Mouse (Mus musculus) erythroid progenitor cell, adult 5-6 weeks (primary cell): Measurements from ENCODE around the gene Mtmr3. TPM values are rescaled to one million over a fixed set of nuclear protein-coding genes. Genes with fewer than 3 reads are reported as not detected.

Experiments used
- ATAC-seq: replicated peaks from 2 replicates; pipeline ENCODE4 v1.8.0; 2016; ENCODE audit warnings: moderate number of reproducible peaks, mild to moderate bottlenecking, moderate TSS enrichment, inconsistent platforms; ENCODE audit not compliant: poor library complexity, low FRiP score, severe bottlenecking
- total RNA-seq, 2 experiments: library from RNA; stranded (forward) in 1 of 2; stranded (reverse) in 1 of 2; fragments of 150-400 nt in 1 of 2; fragments of 186-747, 209-891 nt in 1 of 2; gene quantifications; 2 replicates each; pipeline versions ENCODE4 v1.2.3 to v1.2.4; 2015 to 2017; ENCODE audit warnings: low replicate concordance in 2 of 2

Mtmr3 gene
- 76.0 and 88.0 TPM in 2 replicates for total RNA-seq (2015; ENCODE audit: low replicate concordance)
- total RNA-seq (2017; ENCODE audit: low replicate concordance): 139 and 164 TPM in 2 replicates

DNA sequence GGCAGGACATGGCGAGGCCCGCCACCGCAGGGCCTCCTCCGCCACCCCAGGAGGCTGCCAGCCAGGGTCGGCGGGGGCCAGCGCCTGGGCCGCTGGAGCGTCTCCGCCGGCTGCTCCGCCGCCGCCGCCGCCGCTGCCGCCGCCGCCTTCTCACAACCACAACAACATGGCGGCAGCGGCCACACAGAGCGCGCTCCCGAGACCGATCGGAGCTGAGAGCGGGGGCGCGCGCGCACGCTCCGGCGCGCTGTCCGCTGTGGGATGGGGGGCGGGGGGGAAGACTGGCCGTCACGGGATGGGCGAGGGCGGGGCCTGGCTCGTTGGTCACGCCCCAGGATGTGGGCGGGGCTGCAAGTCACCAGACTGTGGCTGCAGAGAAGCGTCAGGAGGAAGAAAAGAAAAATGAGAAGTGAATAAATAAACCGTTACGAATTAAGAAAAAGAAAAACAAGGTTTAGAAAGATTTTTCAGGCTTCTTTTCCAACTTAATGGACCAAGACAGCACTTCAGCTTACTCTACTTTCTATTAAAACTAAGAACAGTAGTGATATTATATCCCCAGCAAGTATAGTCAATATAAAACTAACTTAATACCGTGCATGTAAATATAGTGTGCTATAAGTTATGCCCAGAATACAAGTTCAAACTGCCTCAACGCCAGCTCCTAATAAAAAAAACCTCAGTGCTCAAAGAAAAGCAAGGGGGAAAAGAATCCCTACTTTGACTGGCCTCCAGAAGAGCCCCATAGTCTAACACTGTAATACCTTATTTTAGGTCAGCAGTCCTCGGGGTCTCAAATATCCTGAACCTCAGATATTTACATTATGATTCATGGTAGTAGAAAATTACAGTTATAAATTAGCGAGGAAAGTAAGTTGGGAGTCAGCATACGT lies at the start of gene Mtmr3:
Gene Mtmr3, minus strand, starts transcription at position 256 of the 893 bp plus-strand sequence.
- peak; percentile 93 for ATAC-seq

DNA sequence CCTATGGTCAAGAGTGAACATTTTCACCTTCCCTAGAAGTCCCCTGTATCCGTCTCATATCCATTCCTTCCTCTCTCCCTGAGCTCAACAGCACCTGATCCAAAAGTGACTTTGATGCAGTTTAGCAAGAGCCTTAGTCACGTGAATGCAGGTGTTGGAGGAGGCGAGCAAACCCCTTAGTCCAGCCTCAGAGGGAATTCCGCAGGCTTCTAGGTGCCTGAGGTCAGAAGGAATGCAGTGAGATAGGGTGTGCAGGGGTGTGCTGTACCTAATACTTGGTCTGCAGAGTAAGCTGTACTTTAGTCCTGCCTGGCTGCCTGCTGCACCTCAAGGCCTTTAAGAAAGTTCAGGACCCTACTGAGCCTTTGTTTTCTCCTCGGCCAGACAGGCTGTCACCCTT lies 49.1 kb upstream of the Mtmr3 start:
- ATAC-seq: no peak

DNA sequence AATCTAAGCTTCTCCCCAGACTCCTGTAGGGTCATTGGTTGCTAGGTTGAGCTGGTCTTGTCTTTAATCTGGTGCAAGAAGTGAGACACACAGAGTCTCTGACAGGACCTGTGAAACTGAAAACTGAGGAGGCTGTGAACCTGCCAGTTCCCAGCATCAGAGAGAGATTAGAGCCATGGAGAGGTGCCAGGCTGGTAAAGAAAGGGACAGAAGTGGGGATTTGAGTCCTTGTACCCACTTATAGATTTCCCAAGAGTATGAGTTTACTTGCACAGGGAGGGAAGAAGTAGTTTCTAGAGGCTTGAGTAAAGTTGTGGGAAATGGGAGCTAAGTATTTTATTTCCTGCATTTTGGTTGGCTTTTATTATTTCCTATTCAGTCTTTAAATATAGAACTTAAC lies 46.5 kb upstream of the Mtmr3 start:
- no peak for ATAC-seq

DNA sequence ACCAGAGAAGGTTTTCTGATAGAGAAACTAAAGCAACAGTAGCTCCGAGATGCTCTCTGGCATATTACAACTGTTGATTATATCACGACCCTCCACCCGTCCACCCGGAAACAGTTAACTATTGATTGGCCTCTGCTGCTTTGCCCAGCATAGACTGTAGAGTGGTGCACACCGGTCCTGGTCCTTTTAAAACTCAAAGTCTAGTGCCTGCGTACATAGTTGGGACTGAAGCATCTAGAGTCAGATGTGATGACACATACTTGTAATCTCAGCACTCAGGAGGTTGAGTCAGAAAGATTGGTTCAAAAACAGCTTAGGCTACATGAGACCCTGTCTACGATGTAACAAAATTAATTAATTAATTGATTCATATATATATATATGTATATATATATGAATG lies 43.6 kb upstream of the Mtmr3 start:
- ATAC-seq: no peak

DNA sequence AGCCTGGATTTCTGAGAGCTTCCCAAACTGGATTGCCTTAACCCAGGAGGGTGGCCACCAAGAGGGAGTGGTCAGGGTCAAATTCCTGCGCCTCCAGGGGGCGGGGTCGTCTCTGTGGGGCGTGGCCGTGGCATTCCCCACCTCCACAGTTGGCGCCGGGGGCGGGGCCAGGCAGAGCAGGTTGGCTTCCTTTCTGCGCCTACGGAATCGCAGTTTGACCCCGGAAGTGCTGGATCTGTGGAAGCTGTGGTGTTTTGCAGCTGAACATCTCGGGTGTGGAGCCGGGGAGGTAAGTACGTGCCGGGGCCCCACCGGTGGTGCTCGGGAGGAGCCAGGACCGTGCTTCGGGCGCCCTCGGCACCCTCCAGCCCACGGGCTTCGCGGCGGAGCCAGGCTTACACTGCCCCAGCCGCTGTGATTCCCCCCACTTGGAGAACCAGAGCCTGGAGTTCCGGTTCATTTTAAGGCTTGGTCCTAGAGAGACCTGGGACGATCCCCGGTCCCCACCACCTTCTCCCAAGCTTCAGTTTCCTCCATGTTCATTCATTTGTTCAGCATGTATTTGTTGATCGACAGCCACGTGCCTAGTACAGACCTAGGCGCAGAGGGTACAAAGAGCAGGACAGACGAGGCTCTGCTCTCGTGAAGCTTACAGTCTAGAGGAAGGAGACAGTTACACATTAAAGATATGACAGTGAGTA lies 43.0 kb upstream of the Mtmr3 start, which contains the start of gene Ascc2:
Gene Ascc2, plus strand, starts transcription at position 214 of the 701 bp plus-strand sequence.
- ATAC-seq: peak; percentile 95

DNA sequence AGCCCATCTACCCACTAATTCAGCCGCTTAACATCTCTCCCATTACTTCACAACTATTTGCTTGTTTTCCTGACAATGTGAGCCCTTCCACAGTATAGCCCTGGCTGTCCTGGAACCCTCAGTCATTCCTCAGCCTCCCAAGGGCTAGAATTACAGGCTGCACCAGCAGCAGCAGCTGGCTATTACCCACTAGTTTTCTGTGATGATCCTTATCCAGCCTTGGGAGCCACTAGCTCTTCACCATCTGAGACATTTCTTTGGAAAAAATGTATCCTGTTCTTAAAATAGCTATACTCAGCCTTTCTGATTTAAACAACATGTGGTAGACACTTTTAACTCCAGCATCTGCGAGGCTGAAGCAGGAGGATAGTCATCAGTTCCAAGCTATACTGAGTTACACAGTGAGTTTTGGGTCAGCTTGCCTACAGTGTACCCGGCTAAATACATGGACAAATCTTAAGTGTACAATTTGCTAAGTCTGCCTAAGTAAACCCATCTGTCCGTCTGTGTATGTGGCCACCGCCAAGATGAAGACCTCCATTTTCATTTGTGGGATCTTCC lies 42.2 kb upstream of the Mtmr3 start:
- ATAC-seq: 0 out of 2 replicates have a peak, but pooled peaks have one; percentile 3

DNA sequence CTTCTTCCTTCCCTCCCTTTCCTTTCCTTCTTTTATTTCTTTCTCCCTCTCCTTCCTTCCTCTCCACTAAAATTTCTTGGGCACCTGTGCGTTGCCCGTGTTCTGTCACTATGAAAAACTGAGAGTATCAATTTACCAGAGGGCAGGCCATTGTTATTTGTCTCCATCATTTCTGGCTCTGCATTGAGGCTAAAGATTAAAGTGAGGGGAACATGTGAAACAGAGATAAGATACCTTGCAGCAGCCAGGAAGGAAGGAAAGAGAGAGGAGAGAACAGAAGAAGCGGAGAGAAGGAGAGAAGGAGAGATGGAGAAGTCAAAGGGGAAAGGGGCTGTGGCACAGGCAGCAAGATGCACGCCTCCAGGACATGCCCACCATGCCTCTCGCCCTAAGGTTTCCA lies 39.7 kb upstream of the Mtmr3 start:
- ATAC-seq: no peak

DNA sequence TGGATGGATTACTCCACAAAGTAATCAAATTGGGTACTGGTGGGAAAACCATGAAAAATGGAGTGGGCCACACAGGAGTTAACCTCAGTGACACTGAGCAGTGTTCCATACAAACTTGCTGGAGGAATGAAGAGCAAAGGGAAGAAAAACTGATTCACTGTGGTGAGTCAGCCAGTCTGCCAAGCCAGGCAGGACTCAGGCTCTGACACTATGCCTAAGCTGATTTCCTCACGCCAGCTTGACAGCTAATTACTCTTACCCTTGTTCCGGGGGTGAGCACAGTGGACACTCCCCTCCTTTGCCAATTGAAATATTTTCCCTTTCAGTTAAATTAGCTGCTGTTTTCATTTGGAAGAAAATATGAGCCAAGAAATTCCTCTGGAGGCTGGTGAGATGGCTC lies 38.8 kb upstream of the Mtmr3 start:
- ATAC-seq: no peak

DNA sequence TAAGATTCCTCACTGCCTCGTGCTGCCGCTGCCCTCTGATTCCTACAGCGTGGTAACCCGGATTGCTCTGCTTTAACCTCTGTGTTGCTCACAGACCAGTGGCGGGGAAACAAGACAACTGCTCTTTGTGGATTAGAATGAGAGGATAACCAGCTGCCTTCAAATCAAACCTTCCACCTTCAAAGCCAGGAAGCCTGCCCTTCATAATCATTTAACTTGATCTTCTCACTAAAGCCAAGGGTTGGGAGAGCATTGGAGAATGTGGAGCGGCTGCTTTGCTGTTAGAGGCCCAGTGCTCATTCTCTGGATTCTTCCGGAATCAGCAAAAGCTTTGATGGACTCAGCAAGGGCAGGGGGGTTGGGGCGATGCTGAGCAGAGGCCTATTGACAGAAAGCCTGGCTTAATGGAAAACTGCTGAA lies 35.2 kb upstream of the Mtmr3 start:
- no peak for ATAC-seq

DNA sequence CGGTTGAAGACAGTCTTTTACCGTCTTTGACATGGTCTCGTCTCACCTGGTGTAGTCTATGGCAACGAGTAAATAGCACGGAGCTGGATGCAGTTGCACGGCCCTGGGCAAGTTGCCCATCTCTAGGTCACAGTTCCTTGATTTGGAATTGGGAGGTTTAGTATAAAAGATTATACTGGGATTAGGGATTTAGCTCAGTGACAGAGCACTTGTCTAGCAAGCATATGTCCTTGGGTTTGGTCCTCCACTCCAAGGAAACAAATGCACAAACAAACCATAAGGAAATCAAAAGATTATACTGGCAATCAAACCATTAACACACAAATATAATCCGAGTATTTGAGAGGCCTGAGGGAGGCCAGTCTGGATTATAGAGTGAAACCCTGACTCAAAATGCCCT lies 33.0 kb upstream of the Mtmr3 start:
- ATAC-seq: no peak

DNA sequence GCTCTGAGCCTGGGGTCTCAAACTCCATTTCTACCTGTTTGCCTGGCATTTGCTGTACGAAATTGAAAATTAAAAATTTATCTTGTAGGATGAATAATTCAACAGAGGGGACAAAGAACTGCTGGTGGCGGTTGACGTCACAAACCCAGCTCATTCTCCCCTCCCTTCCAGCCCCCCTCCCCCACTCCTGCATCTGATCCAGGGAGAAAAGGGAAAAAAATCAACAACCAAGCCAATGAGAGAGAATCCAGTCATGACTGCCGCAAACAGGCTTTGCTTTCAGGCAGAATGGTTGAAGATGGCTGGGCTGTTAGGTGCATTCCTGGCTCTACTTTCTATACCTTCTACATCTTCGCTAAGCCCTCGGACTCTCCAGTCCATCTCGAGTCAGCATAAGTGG lies 31.3 kb upstream of the Mtmr3 start:
- no peak for ATAC-seq

DNA sequence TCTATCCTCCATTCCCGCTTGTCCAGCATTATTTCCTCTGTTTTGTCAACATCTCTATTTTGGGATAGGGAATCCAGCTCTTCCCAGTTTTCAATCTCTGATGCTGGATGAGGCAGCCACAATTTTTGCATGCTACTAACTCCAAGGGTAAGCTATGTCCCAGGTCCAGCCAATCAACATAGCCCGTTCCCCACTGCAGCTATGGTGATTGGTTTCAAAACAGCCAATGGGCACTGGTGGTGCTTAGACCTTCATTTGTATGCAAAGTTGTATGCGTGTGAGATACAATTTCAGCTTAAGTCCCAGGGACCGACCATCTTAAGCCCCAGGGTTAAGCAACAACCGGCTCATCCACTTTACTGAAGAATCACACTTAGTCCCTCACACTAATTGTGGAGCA lies 28.3 kb upstream of the Mtmr3 start:
- ATAC-seq: no peak

DNA sequence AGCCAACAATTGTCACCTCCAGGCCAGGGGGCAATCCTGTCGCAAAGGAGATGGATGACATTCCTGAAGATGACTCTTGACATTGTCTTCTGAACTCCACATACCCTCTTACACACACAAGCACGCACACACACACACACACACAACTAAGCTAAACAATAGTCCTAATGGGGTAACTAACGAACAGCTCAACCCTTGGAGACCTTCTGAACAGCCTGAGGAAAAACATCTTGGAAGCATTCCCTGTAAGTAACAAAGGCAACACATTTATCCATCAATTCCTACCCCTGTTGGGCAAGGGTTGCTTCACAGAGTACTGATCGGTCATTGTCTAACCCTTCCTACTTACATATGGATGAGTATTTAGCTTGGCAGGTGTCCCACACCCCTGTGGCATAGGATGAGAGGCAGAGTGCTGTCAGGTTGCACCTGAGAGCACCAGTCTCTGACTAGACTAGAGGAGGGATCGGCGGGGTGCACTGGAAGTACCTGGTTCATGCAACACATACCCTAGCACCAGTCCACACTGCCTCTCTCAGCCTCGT lies 27.9 kb upstream of the Mtmr3 start:
- ATAC-seq: no peak

DNA sequence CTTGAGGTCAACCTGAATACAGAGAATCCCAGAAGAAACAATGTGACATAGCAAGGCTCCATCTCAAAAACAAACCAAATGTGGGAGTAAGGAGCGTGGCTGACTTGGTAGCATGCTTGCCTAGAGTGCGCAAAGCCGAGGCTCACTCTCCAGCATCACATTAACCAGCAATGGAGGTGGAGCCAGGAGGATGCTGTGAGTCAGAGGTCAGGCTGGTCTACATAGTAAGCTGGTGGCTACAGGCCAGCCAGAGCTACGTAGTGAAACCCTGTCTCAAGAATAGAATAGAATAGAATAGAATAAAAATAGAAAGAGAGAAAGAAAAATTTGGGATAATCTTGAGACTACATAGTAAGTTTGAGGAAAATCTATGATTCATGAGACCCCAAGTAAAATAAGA lies 27.2 kb upstream of the Mtmr3 start:
- no peak for ATAC-seq

DNA sequence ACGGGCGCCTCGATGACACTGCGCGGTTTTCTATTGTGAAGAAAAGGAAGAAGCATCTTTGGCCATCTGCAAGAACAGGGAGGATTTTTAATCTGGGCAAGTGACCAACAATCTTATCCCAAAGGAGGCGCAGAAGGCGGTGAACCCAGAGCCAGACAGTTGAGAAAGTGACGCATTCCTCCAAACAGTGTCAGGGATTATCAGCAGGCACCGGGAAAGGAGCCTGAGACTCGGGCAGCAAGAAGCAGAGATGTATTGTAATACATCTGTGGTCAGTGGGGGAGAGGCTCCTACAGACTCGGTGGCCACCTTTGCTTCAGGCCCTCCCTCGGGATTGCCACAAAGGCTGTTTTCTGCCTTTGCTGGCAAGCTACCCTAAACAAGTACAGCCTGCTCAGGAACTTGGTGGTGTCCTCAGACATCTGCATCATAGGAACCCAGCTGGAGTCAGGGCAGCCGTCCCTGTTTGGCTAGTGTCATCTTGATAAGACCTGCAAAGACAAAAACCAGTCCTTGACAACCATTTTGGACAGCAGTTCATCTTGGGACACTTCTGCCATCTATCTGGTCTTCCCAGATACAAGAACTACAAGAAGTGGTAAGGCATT lies 25.9 kb upstream of the Mtmr3 start:
- ATAC-seq: no peak

DNA sequence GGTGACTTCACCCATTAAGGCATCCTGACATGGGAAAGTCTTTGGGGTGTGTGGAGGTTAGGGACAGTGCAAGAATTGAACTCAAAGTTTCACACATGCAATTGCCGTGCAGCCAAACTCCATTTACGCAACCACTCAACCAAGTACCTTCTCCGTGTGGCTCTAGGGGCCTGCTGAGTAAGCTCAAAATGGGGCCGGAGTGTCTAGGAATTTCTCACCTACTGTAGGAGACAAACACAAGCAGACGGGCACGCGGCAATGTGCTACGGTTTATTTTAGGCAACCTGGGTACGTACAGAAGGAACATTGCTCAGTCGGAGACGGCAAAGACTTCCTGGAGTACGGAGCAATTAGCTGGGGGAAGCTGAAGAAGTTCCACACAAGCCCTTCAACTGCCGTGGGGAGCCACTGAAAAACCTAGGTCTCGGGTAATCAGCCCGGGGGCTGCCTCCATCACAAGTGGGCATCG lies 25.4 kb upstream of the Mtmr3 start, which contains the start of gene Gm11032:
Gene Gm11032, plus strand, starts transcription at position 51 of the 469 bp plus-strand sequence.
- ATAC-seq: no peak

DNA sequence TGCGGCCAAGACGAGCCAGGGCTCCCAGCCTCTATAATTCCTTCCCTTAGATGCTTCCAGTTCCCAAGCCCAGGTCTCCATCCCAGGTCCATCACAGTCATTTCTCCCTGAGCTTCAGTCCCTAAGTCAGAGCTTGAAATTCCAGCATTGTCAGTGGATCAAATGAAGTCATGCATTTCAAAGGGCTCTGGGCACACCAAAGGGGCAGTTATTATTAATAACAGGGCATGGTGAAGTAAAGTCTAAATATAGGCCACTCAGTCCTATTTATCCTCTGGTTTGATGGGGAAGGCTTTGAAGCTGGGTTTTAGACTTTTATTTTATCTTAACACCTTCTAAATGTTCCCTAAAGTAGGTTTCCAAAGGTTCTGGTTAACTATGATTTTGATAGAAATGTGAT lies 17.2 kb upstream of the Mtmr3 start:
- no peak for ATAC-seq

DNA sequence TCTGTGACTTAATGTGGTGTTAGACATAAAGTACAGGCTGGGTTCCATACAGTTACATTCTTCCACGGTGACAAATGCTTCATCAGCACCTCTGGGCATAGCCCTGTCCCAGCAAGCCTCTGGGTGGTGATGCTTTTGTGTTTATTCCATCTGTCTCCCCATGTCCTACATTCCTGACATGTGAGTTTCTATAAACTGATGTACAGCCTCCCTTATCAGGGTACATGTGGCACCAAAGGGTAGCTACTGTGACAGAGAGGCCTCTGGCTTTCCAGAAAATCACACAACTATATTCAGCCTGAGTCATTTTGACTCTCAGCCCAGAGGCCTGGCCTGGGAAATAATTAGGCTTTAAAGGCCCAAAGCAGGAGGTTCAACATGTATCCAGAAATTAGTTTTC lies 11.9 kb upstream of the Mtmr3 start:
- ATAC-seq: no peak

DNA sequence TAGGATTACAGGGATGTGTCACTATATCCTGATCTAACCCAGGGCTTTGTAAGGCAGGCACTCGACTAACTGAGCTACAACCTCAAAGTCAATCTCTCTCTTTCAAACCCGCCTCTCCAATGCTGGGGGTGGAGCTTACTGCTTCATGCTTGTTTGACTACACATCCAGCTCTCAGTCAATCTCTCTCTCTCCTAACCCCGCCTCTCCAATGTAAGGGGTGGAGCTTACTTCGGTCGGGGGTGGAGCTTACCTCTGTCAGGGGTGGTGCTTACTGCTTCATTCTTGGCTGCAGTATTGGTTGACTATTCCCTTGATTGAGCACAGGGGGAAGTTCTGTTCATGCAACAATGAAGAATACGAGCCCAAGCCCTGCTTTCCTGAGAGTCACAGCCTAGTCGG lies 10.8 kb upstream of the Mtmr3 start:
- ATAC-seq: peak; percentile 39; the same call in 1 of the 2 replicates

DNA sequence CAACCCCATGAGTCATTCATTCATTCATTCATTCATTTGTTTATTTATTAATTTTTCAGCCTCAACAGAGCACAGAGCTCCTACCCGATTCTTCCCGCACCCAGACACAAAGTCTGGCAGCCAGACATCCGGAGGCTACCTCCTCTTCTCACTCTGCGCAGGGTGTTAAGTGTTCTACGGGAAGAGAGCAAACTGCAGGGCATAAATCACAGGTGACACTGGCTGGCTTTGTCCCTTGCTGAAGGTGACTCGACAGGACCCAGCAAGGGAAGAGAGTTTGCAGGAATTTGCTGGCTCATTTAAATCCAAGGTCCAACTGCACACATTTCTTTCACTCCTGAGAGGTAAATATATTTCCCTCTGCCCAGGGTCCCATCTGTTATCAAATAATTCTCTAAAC lies 9.8 kb upstream of the Mtmr3 start:
- no peak for ATAC-seq
